Mouse (Mus musculus) liver, adult 2 months (tissue): ENCODE data around the gene Chac1. TPM values are rescaled to one million over a fixed set of nuclear protein-coding genes. Genes with fewer than 3 reads are reported as not detected.

Experiments
- DNase-seq: peaks from one replicate; pipeline ENCODE4 v3.0.0-alpha.2; 2011; ENCODE audit warnings: low read depth, low spot score; ENCODE audit errors: extremely low read depth
- H3K27ac ChIP-seq: fragments of 200-500 bp; replicated peaks from 2 replicates; pipeline ENCODE4 v1.5.1; 2012; ENCODE audit warnings: low read depth, mild to moderate bottlenecking, control low read depth, inconsistent platforms, low read length; ENCODE audit not compliant: insufficient read depth
- H3K27me3 ChIP-seq: fragments of 200-500 bp; 2 replicates; pipeline ENCODE4 v1.6.1; 2012; ENCODE audit warnings: mild to moderate bottlenecking, moderate library complexity, low read length, inconsistent platforms; ENCODE audit not compliant: control insufficient read depth, insufficient read depth
- H3K36me3 ChIP-seq: fragments of 200-500 bp; 2 replicates; pipeline ENCODE4 v1.6.1; 2012; ENCODE audit warnings: low read length, inconsistent platforms; ENCODE audit not compliant: control insufficient read depth, insufficient read depth
- H3K4me1 ChIP-seq: fragments of 200-500 bp; 2 replicates; pipeline ENCODE4 v1.6.1; 2011; ENCODE audit warnings: low read length; ENCODE audit not compliant: control insufficient read depth, insufficient read depth
- H3K4me3 ChIP-seq: fragments of 200-500 bp; 2 replicates; pipeline ENCODE4 v1.5.1; 2011; ENCODE audit warnings: low read depth, mild to moderate bottlenecking, control low read depth, low read length, moderate library complexity; ENCODE audit not compliant: insufficient read depth
- H3K79me2 ChIP-seq: fragments of 200-500 bp; 2 replicates; pipeline ENCODE4 v1.6.1; 2012; ENCODE audit warnings: inconsistent platforms, mild to moderate bottlenecking, low read length, moderate library complexity; ENCODE audit not compliant: control insufficient read depth, insufficient read depth
- H3K9ac ChIP-seq: fragments of 200-500 bp; 2 replicates; pipeline ENCODE4 v1.6.1; 2012; ENCODE audit warnings: low read depth, mild to moderate bottlenecking, control low read depth, inconsistent platforms, low read length
- CTCF ChIP-seq: fragments of 200-500 bp; IDR thresholded peaks from 2 replicates; pipeline ENCODE4 v1.5.1; 2011; ENCODE audit warnings: low read depth, low read length, control low read depth
- POLR2A ChIP-seq: fragments of 200-500 bp; IDR thresholded peaks from 2 replicates; pipeline ENCODE4 v1.6.1; 2011; ENCODE audit warnings: low read length, control low read depth; ENCODE audit not compliant: insufficient read depth; ENCODE audit errors: extremely low read depth
- WGBS: fragments of 180-500 bp; shearing (Covaris S2); methylation state at CpG from one replicate; pipeline ENCODE4 v1.1.7; 2018; 5-methylcytosine and 5-hydroxymethylcytosine counted together
- polyA plus RNA-seq: library from polyadenylated mRNA; depleted of rRNA; stranded (reverse); fragments of >200 nt; gene quantifications from 2 replicates; pipeline ENCODE4 v1.2.3, GENCODE M21; 2012
- total RNA-seq: library from RNA; depleted of rRNA; stranded (reverse); fragments of >200 nt; gene quantifications from 2 replicates; pipeline ENCODE4 v1.2.3, GENCODE M21; 2014

Gene Chac1
- total and polyA plus RNA-seq, 2 experiments: 5.5 to 6.1 TPM

GRCm38 (mm10) chr2:119355089-119355488 is 4.1 kb downstream of the Chac1 start:
- H3K27me3 ChIP-seq: no peaks in the 10 kb centered on the region
- peak overlapping the region; percentile 84 for H3K27ac ChIP-seq
- DNase-seq: peak; percentile 99
- no peaks in the 10 kb centered on the region; the same call in 1 of the 2 replicates for H3K36me3 ChIP-seq
- H3K4me3 ChIP-seq: no peak overlapping the region
- 28% methylated on average over 3 of the region's 3 CpGs for WGBS
- H3K79me2 ChIP-seq: 0 out of 2 replicates have a peak, but pooled peaks cover 4% of the 10 kb centered on the region
- H3K4me1 ChIP-seq: peaks cover 21% of the 10 kb centered on the region
- TF ChIP-seq POLR2A (no peak), CTCF (no peak)
- no peak overlapping the region for H3K9ac ChIP-seq

- WGBS: 17% methylated on average over 7 of the region's 7 CpGs
- H3K36me3 ChIP-seq: no peaks in the 10 kb centered on the region; the same call in 1 of the 2 replicates
- 0 out of 2 replicates have a peak, but pooled peaks cover 4% of the 10 kb centered on the region for H3K79me2 ChIP-seq
- no peaks in the 10 kb centered on the region for H3K27me3 ChIP-seq
- H3K4me1 ChIP-seq: peaks cover 19% of the 10 kb centered on the region
- TF ChIP-seq CTCF (peak; percentile 64), POLR2A (no peak)
- no peak overlapping the region for H3K4me3 ChIP-seq
- peak overlapping the region; percentile 28 for H3K9ac ChIP-seq
- peak; percentile 80 for DNase-seq
- peak overlapping the region; percentile 78 for H3K27ac ChIP-seq
Measured at GRCm38 (mm10) chr2:119355651-119356050, 4.6 kb downstream of the Chac1 start.

- TF ChIP-seq CTCF (no peak), POLR2A (no peak)
- Histone ChIP-seq H3K4me3 (no peak overlapping the region), H3K79me2 (0 out of 2 replicates have a peak, but pooled peaks cover 2% of the 10 kb centered on the region), H3K9ac (peak overlapping the region; percentile 25; the same call in 1 of the 2 replicates), H3K27me3 (no peaks in the 10 kb centered on the region), H3K36me3 (no peaks in the 10 kb centered on the region; the same call in 1 of the 2 replicates), H3K27ac (peak overlapping the region; percentile 78), H3K4me1 (peaks cover 18% of the 10 kb centered on the region)
- DNase-seq: no peak
Measured at GRCm38 (mm10) chr2:119356310-119356709, 5.3 kb downstream of the Chac1 start.

- no peak overlapping the region for H3K9ac ChIP-seq
- H3K36me3 ChIP-seq: no peaks in the 10 kb centered on the region; the same call in 1 of the 2 replicates
- DNase-seq: no peak
- peaks cover 18% of the 10 kb centered on the region for H3K4me1 ChIP-seq
- no peak overlapping the region; the same call in 1 of the 2 replicates for H3K27ac ChIP-seq
- no peaks in the 10 kb centered on the region for H3K27me3 ChIP-seq
- H3K79me2 ChIP-seq: no peaks in the 10 kb centered on the region
- 80% methylated on average over 5 of the region's 5 CpGs for WGBS
- no peak for TF ChIP-seq POLR2A
- no peak for TF ChIP-seq CTCF
- H3K4me3 ChIP-seq: no peak overlapping the region
Measured at GRCm38 (mm10) chr2:119356805-119357204, 5.8 kb downstream of the Chac1 start.

GRCm38 (mm10) chr2:119358249-119358648 is 7.2 kb downstream of the Chac1 start:
- Histone ChIP-seq H3K27me3 (no peaks in the 10 kb centered on the region), H3K9ac (no peak overlapping the region), H3K4me1 (peaks cover 16% of the 10 kb centered on the region), H3K4me3 (no peak overlapping the region), H3K79me2 (no peaks in the 10 kb centered on the region), H3K36me3 (no peaks in the 10 kb centered on the region; the same call in 1 of the 2 replicates), H3K27ac (no peak overlapping the region)
- DNase-seq: no peak
- WGBS: 92% methylated on average over 6 of the region's 6 CpGs
- TF ChIP-seq CTCF (no peak), POLR2A (no peak)

GRCm38 (mm10) chr2:119359721-119360291 is 8.8 kb downstream of the Chac1 start:
- TF ChIP-seq POLR2A (no peak), CTCF (no peak)
- H3K4me1 ChIP-seq: peaks cover 10% of the 10 kb centered on the region
- H3K36me3 ChIP-seq: no peaks in the 10 kb centered on the region
- no peak overlapping the region for H3K9ac ChIP-seq
- no peaks in the 10 kb centered on the region for H3K79me2 ChIP-seq
- H3K27ac ChIP-seq: no peak overlapping the region
- H3K27me3 ChIP-seq: no peaks in the 10 kb centered on the region
- WGBS: 89% methylated on average over 2 of the region's 2 CpGs
- no peak for DNase-seq
- H3K4me3 ChIP-seq: no peak overlapping the region
